Mouse (Mus musculus) intestine, postnatal 0 days (tissue): ENCODE results near the gene Olfr427. TPM values are rescaled to one million over a fixed set of nuclear protein-coding genes. Genes with fewer than 3 reads are reported as not detected.
"Not testable (repeated sequence)": the region's sequence is repeated elsewhere in the genome, so short reads cannot be mapped to it uniquely, and the experiment has no call there.

Experiments
- ATAC-seq: fragments of 200-750 bp; cut with Nextera tagmentation; 2 replicates; pipeline ENCODE4 v1.8.0; 2017; ENCODE audit warnings: mild to moderate bottlenecking, moderate TSS enrichment, moderate library complexity
- H3K27ac ChIP-seq: fragments of 300-500 bp; sonication (generic); 2 replicates; pipeline ENCODE4 v1.5.1; 2014; ENCODE audit warnings: mild to moderate bottlenecking, low read depth, low read length, moderate library complexity
- H3K27me3 ChIP-seq: fragments of 300-500 bp; sonication (generic); replicated peaks from 2 replicates; pipeline ENCODE4 v1.6.1; 2014; ENCODE audit warnings: low read length, mixed read lengths; ENCODE audit not compliant: control insufficient read depth, insufficient read depth
- H3K36me3 ChIP-seq: fragments of 300-500 bp; sonication (generic); 2 replicates; pipeline ENCODE4 v1.6.1; 2014; ENCODE audit warnings: mild to moderate bottlenecking, moderate library complexity; ENCODE audit not compliant: control insufficient read depth, insufficient read depth
- H3K4me1 ChIP-seq: fragments of 300-500 bp; sonication (generic); replicated peaks from 2 replicates; pipeline ENCODE4 v1.6.1; 2014; ENCODE audit warnings: antibody characterized with exemption, low read length, mixed read lengths; ENCODE audit not compliant: control insufficient read depth, insufficient read depth
- H3K4me2 ChIP-seq: fragments of 300-500 bp; sonication (generic); replicated peaks from 2 replicates; pipeline ENCODE4 v1.6.1; 2014; ENCODE audit warnings: low read depth, mild to moderate bottlenecking, moderate library complexity
- H3K4me3 ChIP-seq: fragments of 300-500 bp; sonication (generic); 2 replicates; pipeline ENCODE4 v1.5.1; 2014; ENCODE audit warnings: low read depth, low read length
- H3K9ac ChIP-seq: fragments of 300-500 bp; sonication (generic); 2 replicates; pipeline ENCODE4 v1.6.1; 2014; ENCODE audit warnings: mild to moderate bottlenecking, low read depth, low read length
- H3K9me3 ChIP-seq: fragments of 300-500 bp; sonication (generic); 2 replicates; pipeline ENCODE4 v1.6.1; 2016; ENCODE audit warnings: mixed run types; ENCODE audit not compliant: control insufficient read depth
- CTCF ChIP-seq: sonication (generic); IDR thresholded peaks from 2 replicates; pipeline ENCODE4 v1.5.1; 2016; ENCODE audit warnings: low read depth, mild to moderate bottlenecking, control low read depth, antibody characterized with exemption, moderate library complexity
- WGBS: fragments of 180-500 bp; shearing (Covaris S2); extraction: QIAGEN DNeasy Blood & Tissue Kit; methylation state at CpG from one replicate; pipeline ENCODE4 v1.1.7; 2014; 5-methylcytosine and 5-hydroxymethylcytosine counted together
- polyA plus RNA-seq: library from polyadenylated mRNA; unstranded; fragments of >200 nt; fragmentation: Nextera tagmentation; extraction: Ambion mirVana; gene quantifications from 2 replicates; pipeline ENCODE4 v1.2.1, GENCODE M21; 2015

Olfr427 gene
- not detected in 2 replicates for polyA plus RNA-seq

- no peaks in the 10 kb centered on the region for H3K36me3 ChIP-seq
- no peak within 1 kb of the TSS for H3K4me3 ChIP-seq
- WGBS = 83% methylated on average over 1 of the region's 1 CpGs
- no peaks in the 10 kb centered on the region for H3K9me3 ChIP-seq
- no peak within 1 kb of the TSS for H3K27ac ChIP-seq
- H3K27me3 ChIP-seq = no peaks in the 10 kb centered on the region
- ATAC-seq = no peak
- H3K4me2 ChIP-seq = no peak within 1 kb of the TSS
- TF ChIP-seq CTCF = no peak
- H3K4me1 ChIP-seq = no peaks in the 10 kb centered on the region
- no peak within 1 kb of the TSS for H3K9ac ChIP-seq
These were observed at the start of gene Olfr427 for GRCm38 (mm10) chr1:174096591-174096990. TSS of gene Olfr427 (plus strand) at chr1:174096891.

GRCm38 (mm10) chr1:174048227-174048626, 48.5 kb upstream of the Olfr427 start:
- 76% methylated on average over 6 of the region's 6 CpGs for WGBS
- H3K36me3 ChIP-seq, H3K27ac ChIP-seq, H3K9ac ChIP-seq, ATAC-seq, H3K27me3 ChIP-seq, H3K4me1 ChIP-seq, H3K4me2 ChIP-seq, H3K9me3 ChIP-seq, H3K4me3 ChIP-seq: not testable (repeated sequence)

- Histone ChIP-seq H3K9me3 (no peaks in the 10 kb centered on the region), H3K27ac (no peak within 1 kb of the TSS), H3K27me3 (no peaks in the 10 kb centered on the region), H3K4me1 (no peaks in the 10 kb centered on the region), H3K9ac (no peak within 1 kb of the TSS), H3K36me3 (no peaks in the 10 kb centered on the region), H3K4me3 (no peak within 1 kb of the TSS), H3K4me2 (no peak within 1 kb of the TSS)
- 54% methylated on average over 2 of the region's 2 CpGs for WGBS
- no peak for TF ChIP-seq CTCF
- ATAC-seq = no peak
These were observed 47.8 kb upstream of the Olfr427 start, which contains the start of gene Olfr432 for GRCm38 (mm10) chr1:174048893-174049292. TSS of gene Olfr432 (plus strand) at chr1:174049205.

GRCm38 (mm10) chr1:174049357-174049756, 47.3 kb upstream of the Olfr427 start:
- not testable (repeated sequence) for H3K4me3 ChIP-seq, ATAC-seq, H3K27ac ChIP-seq, H3K36me3 ChIP-seq, H3K4me1 ChIP-seq, H3K9ac ChIP-seq, H3K4me2 ChIP-seq, H3K9me3 ChIP-seq, H3K27me3 ChIP-seq
- WGBS = 66% methylated on average over 4 of the region's 4 CpGs

GRCm38 (mm10) chr1:174050532-174050931, 46.2 kb upstream of the Olfr427 start:
- ATAC-seq = no peak
- Histone ChIP-seq H3K9ac (no peak overlapping the region), H3K36me3 (no peaks in the 10 kb centered on the region), H3K4me1 (no peaks in the 10 kb centered on the region), H3K4me2 (no peak overlapping the region), H3K9me3 (no peaks in the 10 kb centered on the region), H3K27ac (no peak overlapping the region), H3K27me3 (no peaks in the 10 kb centered on the region), H3K4me3 (no peak overlapping the region)
- TF ChIP-seq CTCF = no peak
- WGBS = 88% methylated on average over 4 of the region's 4 CpGs

- Histone ChIP-seq H3K36me3 (no peaks in the 10 kb centered on the region), H3K4me3 (no peak overlapping the region), H3K4me2 (no peak overlapping the region), H3K9me3 (no peaks in the 10 kb centered on the region), H3K4me1 (no peaks in the 10 kb centered on the region), H3K27ac (no peak overlapping the region), H3K27me3 (no peaks in the 10 kb centered on the region), H3K9ac (no peak overlapping the region)
- TF ChIP-seq CTCF = no peak
- ATAC-seq = no peak
- 85% methylated on average over 4 of the region's 4 CpGs for WGBS
These were observed 45.2 kb upstream of the Olfr427 start for GRCm38 (mm10) chr1:174051515-174051914.

- no peak for TF ChIP-seq CTCF
- no peak for ATAC-seq
- Histone ChIP-seq H3K4me2 (no peak overlapping the region), H3K27me3 (no peaks in the 10 kb centered on the region), H3K36me3 (no peaks in the 10 kb centered on the region), H3K4me1 (no peaks in the 10 kb centered on the region), H3K4me3 (no peak overlapping the region), H3K9me3 (no peaks in the 10 kb centered on the region), H3K27ac (no peak overlapping the region), H3K9ac (no peak overlapping the region)
- 83% methylated on average over 5 of the region's 5 CpGs for WGBS
These were observed 44.7 kb upstream of the Olfr427 start for GRCm38 (mm10) chr1:174051931-174052536.
